Mouse (Mus musculus) bone marrow macrophage, adult 2 months (primary cell): ENCODE data around the gene Cfap58.

Experiments
- CTCF ChIP-seq: IDR thresholded peaks from 2 replicates; pipeline ENCODE4 v1.5.1; 2012; ENCODE audit warnings: low read depth, mild to moderate bottlenecking, low read length, moderate library complexity
- POLR2A ChIP-seq: IDR thresholded peaks from 2 replicates; pipeline ENCODE4 v1.6.1; 2012; ENCODE audit warnings: mild to moderate bottlenecking, low read depth, low read length, borderline replicate concordance

- TF ChIP-seq CTCF (no peak), POLR2A (no peak)
Measured at GRCm38 (mm10) chr19:47929043-47929442, 8.4 kb upstream of the Cfap58 start.
